In the genomic region with DNA sequence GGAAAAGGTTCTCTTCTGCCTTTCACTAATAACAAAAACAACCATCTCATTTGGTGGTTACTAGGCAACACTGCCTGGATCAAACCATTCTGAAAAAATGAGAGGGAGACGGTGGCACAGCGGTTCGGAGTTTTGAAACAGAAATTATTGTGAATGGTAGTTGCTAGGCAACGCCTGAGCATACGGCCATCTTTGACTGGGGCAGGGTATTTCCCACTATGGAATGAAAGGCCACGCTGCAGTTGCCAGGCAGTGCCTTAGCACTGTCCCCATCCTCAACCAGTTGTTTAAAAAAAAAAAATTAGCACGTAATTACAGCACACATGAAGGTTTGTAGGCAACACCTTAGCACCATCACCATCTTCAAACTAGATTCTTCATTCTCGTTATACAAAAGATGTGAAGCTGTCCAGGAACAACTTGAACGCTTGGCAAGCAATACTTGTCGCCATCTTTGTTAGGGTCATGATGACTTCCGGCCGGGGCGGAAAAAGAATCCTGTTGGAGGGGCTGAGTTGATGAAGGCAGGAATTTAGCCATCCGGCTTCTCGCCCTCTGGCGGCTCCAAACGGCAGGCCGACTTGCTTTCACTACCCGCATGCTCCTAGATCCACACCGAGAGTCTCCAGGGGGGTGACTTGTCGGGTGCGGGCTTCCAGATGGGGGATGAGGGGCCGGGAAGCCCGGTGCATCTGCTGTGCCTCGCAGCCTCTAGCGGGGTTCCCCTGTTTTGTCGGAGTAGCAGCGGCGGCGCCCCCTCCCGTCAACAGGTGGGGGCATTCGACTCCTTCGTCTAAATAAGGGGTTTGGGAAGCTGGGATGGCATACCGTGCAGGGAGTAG, we compare ENCODE assay signal across 8 mouse cellular contexts. TPM values are rescaled to one million over a fixed set of nuclear protein-coding genes. Genes with fewer than 3 reads are reported as not detected.
DNase-seq lines count a peak whose midpoint lies in the region; ATAC-seq and TF ChIP-seq lines count a peak whose summit lies in the region.

Gene Fuz (plus strand): TSS at position 487 of the 842 bp plus-strand sequence.

- no peak; the same call in 1 of the 2 replicates for TF ChIP-seq RAD21 in MEL (IDR thresholded peaks at IDR 0.05; ENCODE audit: low read depth, low read length)

- TF ChIP-seq EP300 in MEL (IDR thresholded peaks at IDR 0.05; ENCODE audit: low read depth in 1 of 2, low read length in 2 of 2), result no peak

- under 1% methylated on average over 34 of the region's 34 CpGs for whole genome bisulfite sequencing in cerebellum, adult 2 months
- 2% methylated on average over 34 of the region's 34 CpGs for WGBS in forebrain, postnatal 0 days
- under 1% methylated on average over 34 of the region's 34 CpGs for WGBS in lung, embryonic 15.5 days

- H3K4me2 ChIP-seq in forebrain, postnatal 0 days (ENCODE audit: low read depth), result peak within 1 kb of the TSS; percentile 71
- peak within 1 kb of the TSS; percentile 70 for H3K4me2 ChIP-seq in lung, embryonic 15.5 days

- peak within 1 kb of the TSS; percentile 86 for H3K9ac ChIP-seq in MEL (ENCODE audit: control insufficient read depth, low read depth, low read length, poor library complexity, severe bottlenecking)
- H3K9ac ChIP-seq in forebrain, postnatal 0 days, result peak within 1 kb of the TSS; percentile 64
- peak within 1 kb of the TSS; percentile 72 for H3K9ac ChIP-seq in lung, embryonic 15.5 days

- no peaks in the 10 kb centered on the region for H3K9me3 ChIP-seq in MEL (replicated peaks; ENCODE audit: insufficient read depth, low read length)
- H3K9me3 ChIP-seq in forebrain, postnatal 0 days (ENCODE audit: low read length), result no peaks in the 10 kb centered on the region
- no peaks in the 10 kb centered on the region for H3K9me3 ChIP-seq in lung, embryonic 15.5 days

- H3K36me3 ChIP-seq in MEL (ENCODE audit: control insufficient read depth in 1 of 2, insufficient read depth in 2 of 2, low read length in 2 of 2), result peaks cover 0 to 8% of the 10 kb centered on the region in 2 experiments; a peak in 2 of 4 replicates
- peaks cover 19% of the 10 kb centered on the region for H3K36me3 ChIP-seq in forebrain, postnatal 0 days (ENCODE audit: insufficient read depth)
- H3K36me3 ChIP-seq in lung, embryonic 15.5 days, result peaks cover 21% of the 10 kb centered on the region; the same call in 1 of the 2 replicates

- peak; percentile 96 for DNase-seq in MEL (ENCODE audit: low read depth, low spot score)
- DNase-seq in cerebellum, adult 2 months, result peak; percentile 91 to 94
- DNase-seq in forebrain, postnatal 0 days, result peak; percentile 98
- DNase-seq in heart, postnatal 4 days, result peak; percentile 92
- DNase-seq in layer of hippocampus, adult 8-10 months (ENCODE audit: low spot score in 2 of 2), result peak; percentile 94
- DNase-seq in ovary, adult 18-20 months (ENCODE audit: low spot score), result peak; percentile 90
- DNase-seq in thymus, postnatal 0 days (ENCODE audit: low spot score), result peak; percentile 92

- TF ChIP-seq POLR2A in MEL (IDR thresholded peaks at IDR 0.05; ENCODE audit: control insufficient read depth in 1 of 2, insufficient read depth in 1 of 2, low read depth in 1 of 2, low read length in 2 of 2, poor library complexity in 1 of 2), result peak; percentile 62 to 89; a peak in 3 of 4 replicates
- peak; percentile 50; the same call in 1 of the 2 replicates for TF ChIP-seq POLR2A in cerebellum, adult 2 months (IDR thresholded peaks at IDR 0.05; ENCODE audit: borderline replicate concordance, insufficient read depth, low read length)

- H3K4me3 ChIP-seq in MEL (ENCODE audit: control insufficient read depth in 1 of 2, insufficient read depth in 1 of 2, low read depth in 2 of 2, low read length in 2 of 2), result peak within 1 kb of the TSS; percentile 72 to 88
- H3K4me3 ChIP-seq in cerebellum, adult 2 months (replicated peaks; ENCODE audit: insufficient read depth, low read depth, low read length), result peak within 1 kb of the TSS; percentile 66
- H3K4me3 ChIP-seq in forebrain, postnatal 0 days (ENCODE audit: low read depth, low read length), result peak within 1 kb of the TSS; percentile 62
- peak within 1 kb of the TSS; percentile 68 for H3K4me3 ChIP-seq in lung, embryonic 15.5 days

- peak within 1 kb of the TSS; percentile 59 for H3K27ac ChIP-seq in MEL (ENCODE audit: control insufficient read depth, low read depth, low read length)
- H3K27ac ChIP-seq in cerebellum, adult 2 months (ENCODE audit: insufficient read depth, low read length), result peak within 1 kb of the TSS; percentile 14; the same call in 1 of the 2 replicates
- peak within 1 kb of the TSS; percentile 92 for H3K27ac ChIP-seq in forebrain, postnatal 0 days (ENCODE audit: low read depth, low read length)
- H3K27ac ChIP-seq in lung, embryonic 15.5 days, result peak within 1 kb of the TSS; percentile 86

- ATAC-seq in forebrain, postnatal 0 days, result peak; percentile 82
- peak; percentile 40; the same call in 1 of the 2 replicates for ATAC-seq in lung, embryonic 15.5 days (ENCODE audit: borderline replicate concordance, extremely low read depth, low FRiP score, low TSS enrichment)

- peak; percentile 9 to 60 (median 56); a peak in 5 of 6 replicates for TF ChIP-seq CTCF in MEL (IDR thresholded peaks at IDR 0.05 in 2 of 3, conservative IDR thresholded peaks at IDR 0.05 in 1 of 3; ENCODE audit: control insufficient read depth in 1 of 3, insufficient read depth in 1 of 3, low read depth in 2 of 3, low read length in 3 of 3, poor library complexity in 1 of 3, severe bottlenecking in 1 of 3)
- TF ChIP-seq CTCF in cerebellum, adult 2 months (IDR thresholded peaks at IDR 0.05; ENCODE audit: borderline replicate concordance, insufficient read depth, low read depth, low read length), result peak; percentile 63; the same call in 1 of the 2 replicates
- TF ChIP-seq CTCF in forebrain, postnatal 0 days (IDR thresholded peaks at IDR 0.05; ENCODE audit: low read depth), result peak; percentile 80

- H3K79me2 ChIP-seq in MEL (ENCODE audit: control insufficient read depth, insufficient read depth, low read length, poor library complexity), result peaks cover 14% of the 10 kb centered on the region

- H3K4me1 ChIP-seq in MEL (ENCODE audit: control insufficient read depth in 1 of 2, insufficient read depth in 2 of 2, low read length in 2 of 2), result peaks cover 0 to 19% of the 10 kb centered on the region in 2 experiments; a peak in 2 of 4 replicates
- peaks cover 18% of the 10 kb centered on the region for H3K4me1 ChIP-seq in cerebellum, adult 2 months (ENCODE audit: control insufficient read depth, insufficient read depth, low read length)
- peaks cover 33% of the 10 kb centered on the region for H3K4me1 ChIP-seq in forebrain, postnatal 0 days (ENCODE audit: insufficient read depth)
- H3K4me1 ChIP-seq in lung, embryonic 15.5 days, result peaks cover 51% of the 10 kb centered on the region

- H3K27me3 ChIP-seq in MEL (ENCODE audit: control insufficient read depth in 1 of 2, insufficient read depth in 2 of 2, low read length in 2 of 2), result no peaks in the 10 kb centered on the region
- H3K27me3 ChIP-seq in cerebellum, adult 2 months (ENCODE audit: control insufficient read depth, insufficient read depth, low read length), result no peaks in the 10 kb centered on the region
- H3K27me3 ChIP-seq in forebrain, postnatal 0 days (ENCODE audit: insufficient read depth, low read length), result no peaks in the 10 kb centered on the region
- H3K27me3 ChIP-seq in lung, embryonic 15.5 days, result no peaks in the 10 kb centered on the region

TF ChIP-seq in MEL, 35 proteins besides CTCF, POLR2A, EP300 and RAD21 (continues in another document):
- TF ChIP-seq RCOR1 (IDR thresholded peaks at IDR 0.05; ENCODE audit: low read depth, low read length), result no peak; the same call in 1 of the 2 replicates
- no peak for TF ChIP-seq BHLHE40 (IDR thresholded peaks at IDR 0.05; ENCODE audit: borderline replicate concordance, low read depth, low read length)
- TF ChIP-seq MAZ (IDR thresholded peaks at IDR 0.05; ENCODE audit: low read depth, low read length), result peak; percentile 88
- no peak for TF ChIP-seq ZNF384 (IDR thresholded peaks at IDR 0.05; ENCODE audit: low read depth, low read length)
- no peak for TF ChIP-seq CHD2 (IDR thresholded peaks at IDR 0.05; ENCODE audit: low read length)
- peak; percentile 93 for TF ChIP-seq HCFC1 (IDR thresholded peaks at IDR 0.05; ENCODE audit: low read depth, low read length)
- peak; percentile 69 for TF ChIP-seq TBP (IDR thresholded peaks at IDR 0.05; ENCODE audit: low read depth, low read length)
- TF ChIP-seq MAFK (IDR thresholded peaks at IDR 0.05; ENCODE audit: borderline replicate concordance, low read depth, low read length), result no peak
- peak; percentile 77 for TF ChIP-seq NELFE (IDR thresholded peaks at IDR 0.05; ENCODE audit: low read depth, low read length)
- TF ChIP-seq USF1 (IDR thresholded peaks at IDR 0.05; ENCODE audit: low read depth, low read length), result no peak
- 0 out of 2 replicates have a peak, but pooled peaks have one; percentile 66 for TF ChIP-seq MYC (IDR thresholded peaks at IDR 0.05; ENCODE audit: low read depth, low read length)
- TF ChIP-seq MAX (IDR thresholded peaks at IDR 0.05; ENCODE audit: low read length), result peak; percentile 51; the same call in 1 of the 2 replicates
- TF ChIP-seq TAL1 (IDR thresholded peaks at IDR 0.05; ENCODE audit: low read length), result no peak
- peak; percentile 87 for TF ChIP-seq SIN3A (IDR thresholded peaks at IDR 0.05; ENCODE audit: low read length)
- peak; percentile 73 for TF ChIP-seq MXI1 (IDR thresholded peaks at IDR 0.05; ENCODE audit: low read depth, low read length)
- TF ChIP-seq POLR2AphosphoS5 (IDR thresholded peaks at IDR 0.05; ENCODE audit: borderline replicate concordance, low read depth, low read length), result no peak
- no peak; the same call in 1 of the 2 replicates for TF ChIP-seq NRF1 (IDR thresholded peaks at IDR 0.05; ENCODE audit: insufficient read depth, low read depth, low read length, poor library complexity, severe bottlenecking)
- TF ChIP-seq POLR2AphosphoS2 (IDR thresholded peaks at IDR 0.05; ENCODE audit: low read length), result peak; percentile 71
- no peak for TF ChIP-seq GABPA (IDR thresholded peaks at IDR 0.05; ENCODE audit: low read depth, low read length)
- peak; percentile 37; the same call in 1 of the 2 replicates for TF ChIP-seq SMC3 (IDR thresholded peaks at IDR 0.05; ENCODE audit: low read depth, low read length)

RNA-seq across cellular contexts. Expression of gene Fuz, which starts in this region (rescaled TPM):
- 6.8 and 9.4 TPM in 2 replicates for total RNA-seq in MEL (2012; rRNA removed)
- polyA plus RNA-seq in MEL (2012; ENCODE audit: insufficient read depth in 1 of 2, insufficient read length in 2 of 2, low read depth in 1 of 2, low replicate concordance in 2 of 2, missing spikeins in 1 of 2), result 10 to 100 TPM in 1 of 2 experiments, not detected in 1; 18.1 TPM
- 29.0 and 31.9 TPM in 2 replicates for polyA plus RNA-seq in cerebellum, adult 2 months (2012; rRNA removed)
- total RNA-seq in forebrain, postnatal 0 days (2014; rRNA removed), result 17.0 and 22.3 TPM in 2 replicates
- polyA plus RNA-seq in forebrain, postnatal 0 days (2015; fragmentation: Nextera tagmentation; extraction: Ambion mirVana), result 13.8 and 16.6 TPM in 2 replicates
- total RNA-seq in heart, postnatal 4 days (2021), result 10 to 100 TPM; 10.7 to 10.8 TPM
- 10 to 100 TPM; 22.9 to 30.0 (median 26.7) TPM for total RNA-seq in layer of hippocampus, adult 8-10 months (2022)
- polyA plus RNA-seq in lung, embryonic 15.5 days (2015; fragmentation: Nextera tagmentation; extraction: Ambion mirVana), result 21.0 and 24.0 TPM in 2 replicates
- polyA plus RNA-seq in thymus, postnatal 0 days (2015; fragmentation: Nextera tagmentation; extraction: Ambion mirVana), result 13.2 and 13.8 TPM in 2 replicates

Comparison
In these comparisons a context has a peak if more than half of its experiments do, and no peak if none do; other contexts are left out.
1. Peak in every context shown above with its lines: DNase-seq, ATAC-seq, H3K4me3 ChIP-seq and H3K27ac ChIP-seq.
2. H3K27ac ChIP-seq: peak in every context shown above with its lines; median percentile 92 in forebrain, postnatal 0 days; 86 in lung, embryonic 15.5 days; 59 in MEL; 14 in cerebellum, adult 2 months.